Mouse (Mus musculus) CH12.LX (cell line): ENCODE data around the gene Slc25a34. TPM values are rescaled to one million over a fixed set of nuclear protein-coding genes. Genes with fewer than 3 reads are reported as not detected.

Source experiments
- DNase-seq: peaks from one replicate; pipeline ENCODE4 v3.0.0-alpha.2; 2013; ENCODE audit errors: extremely low read depth
- H3K27ac ChIP-seq: 2 replicates; pipeline ENCODE4 v1.5.1; 2012; ENCODE audit warnings: low read depth, mild to moderate bottlenecking, control low read depth, moderate library complexity; ENCODE audit not compliant: insufficient read depth
- H3K27me3 ChIP-seq: replicated peaks from 2 replicates; pipeline ENCODE3; 2012; ENCODE audit warnings: inconsistent platforms
- H3K36me3 ChIP-seq, 2 experiments: replicated peaks in 1 of 2; 2 replicates each; pipeline versions ENCODE3 to v1.6.1; 2012; ENCODE audit warnings: inconsistent platforms in 1 of 2, low read length in 1 of 2, mild to moderate bottlenecking in 1 of 2, mixed read lengths in 1 of 2, moderate library complexity in 1 of 2; ENCODE audit not compliant: control insufficient read depth in 1 of 2, insufficient read depth in 1 of 2
- H3K4me1 ChIP-seq, 2 experiments: 2 replicates each; pipeline ENCODE4 v1.6.1; 2012; ENCODE audit warnings: inconsistent platforms in 1 of 2, moderate library complexity in 1 of 2; ENCODE audit not compliant: insufficient read depth in 2 of 2, control insufficient read depth in 1 of 2
- H3K4me2 ChIP-seq: 2 replicates; pipeline ENCODE4 v1.6.1; 2012; ENCODE audit warnings: low read depth, mild to moderate bottlenecking, control low read depth; ENCODE audit not compliant: poor library complexity, insufficient read depth, severe bottlenecking
- H3K4me3 ChIP-seq, 3 experiments: fragments of 150-350 bp in 1 of 3; sonication (generic) in 1 of 3; replicated peaks in 1 of 3; 2 replicates each; pipeline versions ENCODE3 to v1.5.1; 2011 to 2012; ENCODE audit warnings: low read depth in 2 of 3, low read length in 2 of 3, mild to moderate bottlenecking in 2 of 3, moderate library complexity in 2 of 3, control low read depth in 1 of 3, improper control_type of control experiment in 1 of 3, inconsistent platforms in 1 of 3, mixed read lengths in 1 of 3; ENCODE audit not compliant: poor library complexity in 1 of 3
- H3K79me2 ChIP-seq: replicated peaks from 2 replicates; pipeline ENCODE4 v1.6.1; 2012; ENCODE audit warnings: mild to moderate bottlenecking, moderate library complexity; ENCODE audit not compliant: control insufficient read depth, poor library complexity, insufficient read depth, severe bottlenecking; ENCODE audit errors: extremely low read depth
- H3K9ac ChIP-seq: 2 replicates; pipeline ENCODE4 v1.6.1; 2012; ENCODE audit warnings: low read depth, mild to moderate bottlenecking, control low read depth, moderate library complexity; ENCODE audit not compliant: insufficient read depth
- H3K9me3 ChIP-seq: replicated peaks from 2 replicates; pipeline ENCODE3; 2012; ENCODE audit warnings: low read length, inconsistent platforms, mixed read lengths
- BHLHE40 ChIP-seq: IDR thresholded peaks from 2 replicates; pipeline ENCODE4 v1.6.1; 2011; ENCODE audit warnings: mild to moderate bottlenecking, low read depth, low read length, improper control_type of control experiment
- CHD1 ChIP-seq: IDR thresholded peaks from 2 replicates; pipeline ENCODE4 v1.6.1; 2012; ENCODE audit warnings: low read depth, low read length, improper control_type of control experiment, inconsistent platforms
- CTCF ChIP-seq, 2 experiments: IDR thresholded peaks in 1 of 2; conservative IDR thresholded peaks in 1 of 2; 2 replicates each; pipeline ENCODE4 v1.5.1; 2011 to 2012; ENCODE audit warnings: low read depth in 2 of 2, low read length in 2 of 2, improper control_type of control experiment in 1 of 2, inconsistent platforms in 1 of 2, mild to moderate bottlenecking in 1 of 2, moderate library complexity in 1 of 2
- E2F4 ChIP-seq: IDR thresholded peaks from 2 replicates; pipeline ENCODE4 v1.6.1; 2011; ENCODE audit warnings: low read depth, low read length, improper control_type of control experiment; ENCODE audit not compliant: insufficient replicate concordance
- ELF1 ChIP-seq: IDR thresholded peaks from 2 replicates; pipeline ENCODE4 v1.6.1; 2014; ENCODE audit warnings: low read depth, mild to moderate bottlenecking, inconsistent platforms, low read length, improper control_type of control experiment
- ETS1 ChIP-seq: conservative IDR thresholded peaks from 2 replicates; pipeline ENCODE4 v1.6.1; 2012; ENCODE audit warnings: low read depth, mild to moderate bottlenecking, inconsistent platforms, low read length, improper control_type of control experiment, moderate library complexity
- GABPA ChIP-seq: IDR thresholded peaks from 2 replicates; pipeline ENCODE4 v1.6.1; 2012; ENCODE audit warnings: low read depth, low read length, improper control_type of control experiment, inconsistent platforms; ENCODE audit not compliant: insufficient replicate concordance
- HCFC1 ChIP-seq: IDR thresholded peaks from 2 replicates; pipeline ENCODE4 v1.6.1; 2012; ENCODE audit warnings: low read depth, mild to moderate bottlenecking, inconsistent platforms, low read length, improper control_type of control experiment
- IRF4 ChIP-seq: IDR thresholded peaks from 2 replicates; pipeline ENCODE4 v1.6.1; 2014; ENCODE audit warnings: low read depth, mild to moderate bottlenecking, inconsistent platforms, low read length, improper control_type of control experiment
- KAT2A ChIP-seq: IDR thresholded peaks from 2 replicates; pipeline ENCODE4 v1.6.1; 2012; ENCODE audit warnings: low read length, improper control_type of control experiment, inconsistent platforms; ENCODE audit not compliant: insufficient replicate concordance
- MAFK ChIP-seq: IDR thresholded peaks from 2 replicates; pipeline ENCODE4 v1.6.1; 2011; ENCODE audit warnings: low read length, improper control_type of control experiment; ENCODE audit not compliant: insufficient replicate concordance
- MAX ChIP-seq: IDR thresholded peaks from 2 replicates; pipeline ENCODE4 v1.6.1; 2011; ENCODE audit warnings: low read length, improper control_type of control experiment
- MAZ ChIP-seq: IDR thresholded peaks from 2 replicates; pipeline ENCODE4 v1.6.1; 2012; ENCODE audit warnings: low read depth, mild to moderate bottlenecking, inconsistent platforms, low read length, improper control_type of control experiment, moderate library complexity
- MXI1 ChIP-seq: IDR thresholded peaks from 2 replicates; pipeline ENCODE4 v1.6.1; 2011; ENCODE audit warnings: mild to moderate bottlenecking, low read depth, low read length, improper control_type of control experiment
- MYC ChIP-seq: IDR thresholded peaks from 2 replicates; pipeline ENCODE4 v1.6.1; 2011; ENCODE audit warnings: low read depth, mild to moderate bottlenecking, improper control_type of control experiment, low read length
- NELFE ChIP-seq: IDR thresholded peaks from 2 replicates; pipeline ENCODE4 v1.6.1; 2011; ENCODE audit warnings: low read depth, low read length, improper control_type of control experiment
- POLR2AphosphoS2 ChIP-seq: IDR thresholded peaks from 2 replicates; pipeline ENCODE4 v1.6.1; 2011; ENCODE audit warnings: low read depth, low read length, improper control_type of control experiment
- RCOR1 ChIP-seq: conservative IDR thresholded peaks from 2 replicates; pipeline ENCODE4 v1.6.1; 2012; ENCODE audit warnings: low read depth, mild to moderate bottlenecking, inconsistent platforms, low read length, improper control_type of control experiment
- SIN3A ChIP-seq: IDR thresholded peaks from 2 replicates; pipeline ENCODE4 v1.6.1; 2012; ENCODE audit warnings: low read length, improper control_type of control experiment, inconsistent platforms
- SMC3 ChIP-seq: IDR thresholded peaks from 2 replicates; pipeline ENCODE4 v1.6.1; 2011; ENCODE audit warnings: low read depth, low read length, improper control_type of control experiment
- TBP ChIP-seq: conservative IDR thresholded peaks from 2 replicates; pipeline ENCODE4 v1.6.1; 2011; ENCODE audit warnings: low read depth, low read length, improper control_type of control experiment
- TCF12 ChIP-seq: IDR thresholded peaks from 2 replicates; pipeline ENCODE4 v1.6.1; 2014; ENCODE audit warnings: low read depth, mild to moderate bottlenecking, inconsistent platforms, low read length, improper control_type of control experiment
- UBTF ChIP-seq: IDR thresholded peaks from 2 replicates; pipeline ENCODE4 v1.6.1; 2012; ENCODE audit warnings: low read depth, mild to moderate bottlenecking, inconsistent platforms, low read length, improper control_type of control experiment, moderate library complexity
- USF1 ChIP-seq: IDR thresholded peaks from 2 replicates; pipeline ENCODE4 v1.6.1; 2014; ENCODE audit warnings: low read depth, mild to moderate bottlenecking, inconsistent platforms, low read length, improper control_type of control experiment
- ZMIZ1 ChIP-seq: IDR thresholded peaks from 2 replicates; pipeline ENCODE4 v1.6.1; 2012; ENCODE audit warnings: low read depth, mild to moderate bottlenecking, inconsistent platforms, low read length, improper control_type of control experiment
- ZNF384 ChIP-seq: IDR thresholded peaks from 2 replicates; pipeline ENCODE4 v1.6.1; 2012; ENCODE audit warnings: low read depth, low read length, improper control_type of control experiment, inconsistent platforms
- dilution Hi-C: fragments of 300-500 bp; cut with MboI; formaldehyde crosslinking; loops from 2 replicates; pipeline ENCODE4 v1.14.3; 2020; ENCODE audit warnings: low sequenced_read_pairs; ENCODE audit not compliant: extremely low pct_unique_long_range_greater_than_20kb, extremely low pct_ligation_motif_present
- in situ Hi-C: fragments of 300-500 bp; cut with MboI; formaldehyde crosslinking; loops from 3 replicates; pipeline ENCODE4 v1.14.3; 2019; ENCODE audit warnings: low sequenced_read_pairs, low pct_ligation_motif_present, low pct_unique_long_range_greater_than_20kb, mixed read lengths
- polyA plus RNA-seq: library from polyadenylated mRNA; unstranded; fragments of >175 nt; gene quantifications from 2 replicates; pipeline ENCODE4 v1.2.1, GENCODE M21; 2012; ENCODE audit warnings: low read depth; ENCODE audit not compliant: insufficient read length
- total RNA-seq, 2 experiments: library from RNA; depleted of rRNA; stranded (reverse); fragments of 300-350 nt in 1 of 2; fragments of >200 nt in 1 of 2; gene quantifications; 2 replicates each; pipeline ENCODE4 v1.2.3; 2012 to 2014

Slc25a34 gene
- total and polyA plus RNA-seq, 3 experiments = 0.23 to 1.7 (median 0.64) TPM

- TF ChIP-seq E2F4 (no peak), RCOR1 (no peak), MXI1 (no peak), SIN3A (no peak)
Measured at GRCm38 (mm10) chr4:141605861-141606260, 17.8 kb downstream of the Slc25a34 start, which contains the start of gene Fblim1 (continued).

GRCm38 (mm10) chr4:141605421-141605820 is 18.2 kb downstream of the Slc25a34 start:
- Histone ChIP-seq H3K36me3 (no peaks in the 10 kb centered on the region), H3K9me3 (peaks cover 6% of the 10 kb centered on the region), H3K4me2 (no peak overlapping the region), H3K79me2 (no peaks in the 10 kb centered on the region), H3K27ac (no peak overlapping the region), H3K4me1 (peaks cover 7 to 15% of the 10 kb centered on the region in 2 experiments), H3K27me3 (no peaks in the 10 kb centered on the region), H3K4me3 (no peak overlapping the region), H3K9ac (no peak overlapping the region)
- in situ Hi-C loops (no loop called here), dilution Hi-C loops (no loop called here)
- no peak for DNase-seq
- no peak for TF ChIP-seq RCOR1
- TF ChIP-seq MAFK = no peak
- no peak for TF ChIP-seq MAZ
- TF ChIP-seq CHD1 = no peak
- TF ChIP-seq TCF12 = no peak
- no peak for TF ChIP-seq CTCF (conservative IDR thresholded peaks at IDR 0.05 in 1 of 2, IDR thresholded peaks at IDR 0.05 in 1 of 2; ENCODE audit: low read depth in 2 of 2, low read length in 2 of 2)
- TF ChIP-seq ELF1 = no peak
- no peak for TF ChIP-seq POLR2AphosphoS2
- no peak for TF ChIP-seq TBP
- TF ChIP-seq MXI1 = no peak
- TF ChIP-seq NELFE = no peak
- no peak for TF ChIP-seq UBTF
- no peak for TF ChIP-seq MYC
- TF ChIP-seq BHLHE40 = no peak
- TF ChIP-seq ZMIZ1 = no peak

- dilution Hi-C loops (no loop called here), in situ Hi-C loops (no loop called here)
- no peak overlapping the region for H3K4me2 ChIP-seq
- H3K36me3 ChIP-seq = no peaks in the 10 kb centered on the region
- H3K9me3 ChIP-seq = peaks cover 6% of the 10 kb centered on the region
- no peak overlapping the region for H3K9ac ChIP-seq
- H3K4me3 ChIP-seq = no peak overlapping the region
- H3K27ac ChIP-seq = no peak overlapping the region
- no peak for DNase-seq
- no peaks in the 10 kb centered on the region for H3K79me2 ChIP-seq
- peaks cover 11 to 18% of the 10 kb centered on the region in 2 experiments for H3K4me1 ChIP-seq
- no peaks in the 10 kb centered on the region for H3K27me3 ChIP-seq
- TF ChIP-seq KAT2A (no peak), MAX (no peak), MYC (no peak), GABPA (no peak), IRF4 (no peak), HCFC1 (no peak), UBTF (no peak), ZNF384 (no peak), BHLHE40 (no peak), SMC3 (no peak), ETS1 (no peak), CTCF (conservative IDR thresholded peaks at IDR 0.05 in 1 of 2, IDR thresholded peaks at IDR 0.05 in 1 of 2; ENCODE audit: low read depth in 2 of 2, low read length in 2 of 2) (no peak), USF1 (no peak), ZMIZ1 (no peak)
Measured at GRCm38 (mm10) chr4:141604493-141604892, 19.1 kb downstream of the Slc25a34 start.
